Mouse (Mus musculus): ENCODE results near the gene Hnrnph3. TPM values are rescaled to one million over a fixed set of nuclear protein-coding genes. Genes with fewer than 3 reads are reported as not detected.

Gene Hnrnph3
- polyA plus RNA-seq, 1 experiment from 2014 or later: 116 TPM

- ATAC-seq (ENCODE audit: low FRiP score, low TSS enrichment): peak; percentile 60; the same call in 1 of the 2 replicates
- Histone ChIP-seq H3K9ac (replicated peaks; ENCODE audit: low read length) (no peak overlapping the region), H3K4me2 (replicated peaks; ENCODE audit: low read depth, low read length) (no peak overlapping the region; the same call in 1 of the 2 replicates), H3K27me3 (ENCODE audit: insufficient read depth, low read length) (no peaks in the 10 kb centered on the region), H3K36me3 (ENCODE audit: insufficient read depth, low read length) (no peaks in the 10 kb centered on the region), H3K4me3 (ENCODE audit: low read length) (no peak overlapping the region), H3K27ac (ENCODE audit: low read length) (peak overlapping the region; percentile 50), H3K4me1 (ENCODE audit: insufficient read depth, low read length) (no peaks in the 10 kb centered on the region), H3K9me3 (ENCODE audit: low read length) (no peaks in the 10 kb centered on the region)
- WGBS: 68% methylated on average over 14 of the region's 14 CpGs
Measured at GRCm38 (mm10) chr10:63038571-63039320, 14.7 kb upstream of the Hnrnph3 start.

GRCm38 (mm10) chr10:63032956-63033355 is 8.9 kb upstream of the Hnrnph3 start:
- H3K27me3 ChIP-seq (ENCODE audit: insufficient read depth, low read length): no peaks in the 10 kb centered on the region
- no peak overlapping the region for H3K27ac ChIP-seq (ENCODE audit: low read length)
- H3K4me3 ChIP-seq (ENCODE audit: low read length): no peak overlapping the region
- no peak overlapping the region for H3K9ac ChIP-seq (replicated peaks; ENCODE audit: low read length)
- H3K36me3 ChIP-seq (ENCODE audit: insufficient read depth, low read length): no peaks in the 10 kb centered on the region
- no peaks in the 10 kb centered on the region for H3K9me3 ChIP-seq (ENCODE audit: low read length)
- no peaks in the 10 kb centered on the region for H3K4me1 ChIP-seq (ENCODE audit: insufficient read depth, low read length)
- H3K4me2 ChIP-seq (replicated peaks; ENCODE audit: low read depth, low read length): no peak overlapping the region
- no peak for ATAC-seq (ENCODE audit: low FRiP score, low TSS enrichment)
- 79% methylated on average over 3 of the region's 3 CpGs for WGBS

GRCm38 (mm10) chr10:63032267-63032666 is 8.2 kb upstream of the Hnrnph3 start:
- H3K9ac ChIP-seq (replicated peaks; ENCODE audit: low read length): no peak overlapping the region
- no peaks in the 10 kb centered on the region for H3K27me3 ChIP-seq (ENCODE audit: insufficient read depth, low read length)
- no peaks in the 10 kb centered on the region for H3K9me3 ChIP-seq (ENCODE audit: low read length)
- H3K4me2 ChIP-seq (replicated peaks; ENCODE audit: low read depth, low read length): no peak overlapping the region
- no peak for ATAC-seq (ENCODE audit: low FRiP score, low TSS enrichment)
- WGBS: 93% methylated on average over 3 of the region's 3 CpGs
- no peak overlapping the region for H3K4me3 ChIP-seq (ENCODE audit: low read length)
- no peaks in the 10 kb centered on the region for H3K36me3 ChIP-seq (ENCODE audit: insufficient read depth, low read length)
- no peak overlapping the region for H3K27ac ChIP-seq (ENCODE audit: low read length)
- H3K4me1 ChIP-seq (ENCODE audit: insufficient read depth, low read length): no peaks in the 10 kb centered on the region

GRCm38 (mm10) chr10:63028396-63028795 is 4.4 kb upstream of the Hnrnph3 start:
- Histone ChIP-seq H3K4me2 (replicated peaks; ENCODE audit: low read depth, low read length) (no peak overlapping the region), H3K27ac (ENCODE audit: low read length) (no peak overlapping the region), H3K9me3 (ENCODE audit: low read length) (no peaks in the 10 kb centered on the region), H3K9ac (replicated peaks; ENCODE audit: low read length) (no peak overlapping the region), H3K36me3 (ENCODE audit: insufficient read depth, low read length) (no peaks in the 10 kb centered on the region), H3K4me3 (ENCODE audit: low read length) (no peak overlapping the region), H3K4me1 (ENCODE audit: insufficient read depth, low read length) (peaks cover 17% of the 10 kb centered on the region), H3K27me3 (ENCODE audit: insufficient read depth, low read length) (no peaks in the 10 kb centered on the region)
- WGBS: 91% methylated on average over 4 of the region's 4 CpGs
- no peak for ATAC-seq (ENCODE audit: low FRiP score, low TSS enrichment)

GRCm38 (mm10) chr10:63027376-63028161 is 3.6 kb upstream of the Hnrnph3 start:
- no peak overlapping the region for H3K27ac ChIP-seq (ENCODE audit: low read length)
- H3K9me3 ChIP-seq (ENCODE audit: low read length): no peaks in the 10 kb centered on the region
- no peak overlapping the region for H3K4me2 ChIP-seq (replicated peaks; ENCODE audit: low read depth, low read length)
- no peak overlapping the region for H3K9ac ChIP-seq (replicated peaks; ENCODE audit: low read length)
- H3K4me3 ChIP-seq (ENCODE audit: low read length): no peak overlapping the region
- ATAC-seq (ENCODE audit: low FRiP score, low TSS enrichment): no peak
- H3K4me1 ChIP-seq (ENCODE audit: insufficient read depth, low read length): peaks cover 17% of the 10 kb centered on the region
- H3K27me3 ChIP-seq (ENCODE audit: insufficient read depth, low read length): no peaks in the 10 kb centered on the region
- H3K36me3 ChIP-seq (ENCODE audit: insufficient read depth, low read length): no peaks in the 10 kb centered on the region
- WGBS: 90% methylated on average over 10 of the region's 10 CpGs

GRCm38 (mm10) chr10:63026795-63027160 is 2.8 kb upstream of the Hnrnph3 start:
- Histone ChIP-seq H3K9me3 (ENCODE audit: low read length) (no peaks in the 10 kb centered on the region), H3K27ac (ENCODE audit: low read length) (no peak overlapping the region), H3K4me3 (ENCODE audit: low read length) (no peak overlapping the region), H3K36me3 (ENCODE audit: insufficient read depth, low read length) (no peaks in the 10 kb centered on the region), H3K4me2 (replicated peaks; ENCODE audit: low read depth, low read length) (no peak overlapping the region), H3K4me1 (ENCODE audit: insufficient read depth, low read length) (peaks cover 21% of the 10 kb centered on the region), H3K27me3 (ENCODE audit: insufficient read depth, low read length) (no peaks in the 10 kb centered on the region), H3K9ac (replicated peaks; ENCODE audit: low read length) (no peak overlapping the region)
- 89% methylated on average over 6 of the region's 6 CpGs for WGBS
- no peak for ATAC-seq (ENCODE audit: low FRiP score, low TSS enrichment)

- Histone ChIP-seq H3K9ac (replicated peaks; ENCODE audit: low read length) (peak overlapping the region; percentile 28), H3K4me1 (ENCODE audit: insufficient read depth, low read length) (peaks cover 26% of the 10 kb centered on the region), H3K4me3 (ENCODE audit: low read length) (no peak overlapping the region), H3K27me3 (ENCODE audit: insufficient read depth, low read length) (no peaks in the 10 kb centered on the region), H3K4me2 (replicated peaks; ENCODE audit: low read depth, low read length) (0 out of 2 replicates have a peak overlapping the region, but pooled peaks have one; percentile 3), H3K36me3 (ENCODE audit: insufficient read depth, low read length) (no peaks in the 10 kb centered on the region), H3K27ac (ENCODE audit: low read length) (peak overlapping the region; percentile 55; the same call in 1 of the 2 replicates), H3K9me3 (ENCODE audit: low read length) (no peaks in the 10 kb centered on the region)
- ATAC-seq (ENCODE audit: low FRiP score, low TSS enrichment): no peak
- WGBS: 30% methylated on average over 8 of the region's 8 CpGs
Measured at GRCm38 (mm10) chr10:63026156-63026794, 2.3 kb upstream of the Hnrnph3 start.

GRCm38 (mm10) chr10:63025491-63026011 is 1.5 kb upstream of the Hnrnph3 start:
- Histone ChIP-seq H3K27me3 (ENCODE audit: insufficient read depth, low read length) (no peaks in the 10 kb centered on the region), H3K9ac (replicated peaks; ENCODE audit: low read length) (peak overlapping the region; percentile 100; the same call in 1 of the 2 replicates), H3K4me3 (ENCODE audit: low read length) (no peak overlapping the region), H3K4me2 (replicated peaks; ENCODE audit: low read depth, low read length) (peak overlapping the region; percentile 73), H3K36me3 (ENCODE audit: insufficient read depth, low read length) (no peaks in the 10 kb centered on the region), H3K4me1 (ENCODE audit: insufficient read depth, low read length) (peaks cover 31% of the 10 kb centered on the region), H3K9me3 (ENCODE audit: low read length) (no peaks in the 10 kb centered on the region), H3K27ac (ENCODE audit: low read length) (peak overlapping the region; percentile 100)
- no peak for ATAC-seq (ENCODE audit: low FRiP score, low TSS enrichment)
- WGBS: 48% methylated on average over 6 of the region's 6 CpGs

GRCm38 (mm10) chr10:63025016-63025415 is 999 bp upstream of the Hnrnph3 start:
- Histone ChIP-seq H3K9ac (replicated peaks; ENCODE audit: low read length) (peak overlapping the region; percentile 100), H3K27ac (ENCODE audit: low read length) (peak overlapping the region; percentile 100), H3K4me2 (replicated peaks; ENCODE audit: low read depth, low read length) (peak overlapping the region; percentile 73), H3K36me3 (ENCODE audit: insufficient read depth, low read length) (no peaks in the 10 kb centered on the region), H3K4me3 (ENCODE audit: low read length) (peak overlapping the region; percentile 96), H3K27me3 (ENCODE audit: insufficient read depth, low read length) (no peaks in the 10 kb centered on the region), H3K9me3 (ENCODE audit: low read length) (no peaks in the 10 kb centered on the region), H3K4me1 (ENCODE audit: insufficient read depth, low read length) (peaks cover 36% of the 10 kb centered on the region)
- 14% methylated on average over 2 of the region's 2 CpGs for WGBS
- no peak for ATAC-seq (ENCODE audit: low FRiP score, low TSS enrichment)

Data from kidney, embryonic 16.5 days (tissue).